Mouse (Mus musculus) gastrocnemius, postnatal 36 days (tissue): ENCODE data around the gene AC124502.3. TPM values are rescaled to one million over a fixed set of nuclear protein-coding genes. Genes with fewer than 3 reads are reported as not detected.
A peak's percentile ranks its signal among the peaks of the same experiment; 100 is the strongest.
"Not testable (repeated sequence)": the region's sequence is repeated elsewhere in the genome, so short reads cannot be mapped to it uniquely, and the experiment has no call there.

Experiments
- DNase-seq, 2 experiments: peaks; one replicate each; pipeline ENCODE4 v3.0.0; 2022
- intact Hi-C: fragments of 180-260 bp; cut with DNase I; formaldehyde crosslinking; loops from one replicate; pipeline ENCODE4 v1.15.1; 2025
- long read RNA-seq, 2 experiments: library from polyadenylated mRNA; stranded (forward); transcript quantifications; one replicate each; pipeline ENCODE4 v2.0.0; 2021
- total RNA-seq, 2 experiments: library from RNA; stranded (reverse); gene quantifications; 2 replicates each; pipeline ENCODE4 v1.2.3; 2021

The AC124502.3 gene
- total RNA-seq: under 1 TPM; 0.87 to 0.96 TPM
- long read RNA-seq, experiment 1: 0 reads
- long read RNA-seq, experiment 2, partial matches to known transcripts: 0 of 3 reads
- long read RNA-seq, experiment 2, other reads (novel, unspliced or antisense): 3 of 3 reads

GRCm38 (mm10) chr19:5038709-5039156 lies at the start of gene AC124502.3, which contains the start of gene B4gat1:
TSS of gene AC124502.3 (plus strand) at chr19:5038891.
TSS of gene B4gat1 (plus strand) at chr19:5038826.
- peak; percentile 80 to 87 for DNase-seq
- intact Hi-C loops: no loop called here

DNA sequence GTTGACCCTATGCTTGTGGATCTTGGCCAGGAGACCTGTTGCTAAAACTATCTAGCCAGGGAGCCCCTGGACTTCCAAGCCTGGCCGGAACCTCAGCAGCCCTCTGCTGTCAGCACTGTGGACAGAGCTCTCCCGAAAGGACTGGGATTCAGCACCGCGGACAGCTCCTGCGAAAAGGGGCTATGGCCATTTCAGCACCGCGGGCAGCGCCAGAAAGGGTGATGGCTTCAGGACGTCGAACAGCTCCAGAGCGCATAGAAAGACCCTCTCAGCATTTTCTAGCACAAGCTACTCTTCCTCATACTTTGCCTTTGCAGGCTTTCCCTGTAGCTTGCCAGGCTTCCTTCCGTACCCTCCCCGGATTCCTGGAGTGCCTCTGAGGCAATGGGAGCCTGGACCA lies 49.7 kb upstream of the AC124502.3 start:
- peak; percentile 83 to 92 for DNase-seq
- intact Hi-C loops: no loop called here

DNA sequence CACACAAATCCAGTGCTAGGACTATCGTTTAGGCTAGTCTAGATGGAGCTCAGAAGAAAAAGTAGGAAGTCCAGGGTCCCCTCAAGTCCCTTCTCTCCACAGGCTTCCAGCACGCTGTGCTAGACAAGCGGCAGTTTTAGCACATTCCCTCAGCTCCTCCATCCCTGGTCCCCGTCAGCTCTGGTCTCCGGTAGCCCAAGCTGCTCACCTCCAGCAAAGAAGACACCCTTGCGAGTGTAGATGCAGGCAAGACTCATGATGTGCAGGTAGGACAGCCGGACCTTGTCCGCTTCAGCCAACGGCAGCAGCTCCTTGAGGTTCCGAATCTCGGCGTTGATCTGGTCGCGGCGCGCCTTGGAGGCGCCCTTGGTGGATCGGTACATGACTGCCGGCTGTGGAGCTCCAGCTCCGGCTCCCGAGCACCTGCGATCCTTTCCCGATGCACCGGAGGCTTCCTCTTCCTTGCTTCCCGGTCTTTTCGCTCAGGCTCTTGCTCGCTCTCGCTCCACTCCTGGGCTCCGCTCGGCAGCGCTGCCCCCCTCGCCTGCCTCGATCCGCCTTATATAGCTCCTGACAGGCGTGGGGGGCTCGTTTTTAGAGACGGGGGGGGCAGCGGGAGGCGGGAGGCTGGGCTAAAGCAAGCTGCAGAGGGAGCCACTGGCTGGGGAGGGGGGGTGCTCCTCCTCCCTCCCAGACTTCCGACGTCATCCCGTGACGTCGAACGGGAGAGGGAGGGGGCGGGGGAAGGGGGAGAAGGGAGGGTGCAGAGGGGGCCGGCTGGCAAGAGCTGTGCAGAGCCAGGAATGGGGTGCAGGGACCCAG lies 49.0 kb upstream of the AC124502.3 start:
- intact Hi-C loops: no loop called here
- no peak for DNase-seq

DNA sequence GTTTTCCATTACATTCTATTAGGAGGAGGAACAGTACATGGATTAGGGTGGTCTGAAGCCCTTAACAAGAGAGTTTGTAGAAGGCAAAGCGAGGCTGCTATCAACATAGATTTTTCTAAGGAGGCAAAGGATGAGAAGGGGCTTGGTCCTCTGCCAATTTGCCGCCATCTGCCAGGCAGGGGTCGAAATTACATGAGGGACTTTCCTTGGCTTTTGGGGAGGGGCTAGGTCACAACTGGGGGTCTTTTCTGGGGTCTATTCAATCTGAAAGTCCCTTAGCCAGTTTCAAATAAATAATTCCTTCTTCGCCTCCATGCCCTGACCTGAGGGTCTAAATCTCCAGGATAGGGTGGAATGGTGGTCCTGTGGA lies 48.5 kb upstream of the AC124502.3 start, which contains the start of gene Npas4:
Gene Npas4, minus strand, starts transcription at position 61 of the 370 bp plus-strand sequence.
- intact Hi-C loops: no loop called here
- no peak for DNase-seq

GRCm38 (mm10) chr19:4990716-4991115 lies 48.0 kb upstream of the AC124502.3 start:
- DNase-seq: no peak
- intact Hi-C loops: no loop called here

DNA sequence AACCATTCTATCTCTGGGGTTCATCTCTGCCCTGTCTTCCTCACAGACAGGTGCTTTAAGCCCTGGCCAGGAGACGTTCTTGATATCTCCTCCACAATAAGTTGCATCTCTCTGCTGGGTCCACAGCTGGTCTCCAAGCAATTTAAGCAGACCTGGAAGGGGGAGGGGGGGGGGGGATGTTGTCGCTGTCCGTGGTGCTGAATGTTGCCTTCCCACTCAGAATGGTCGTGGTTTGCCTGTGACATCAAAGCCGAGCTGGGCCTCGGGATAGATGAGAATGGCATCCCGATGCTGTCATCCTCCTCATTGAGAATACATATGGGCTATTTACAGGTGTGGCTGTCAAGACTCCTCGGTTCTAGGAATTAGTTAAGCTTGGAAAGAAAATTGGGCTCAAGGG lies 46.3 kb upstream of the AC124502.3 start:
- intact Hi-C loops: no loop called here
- DNase-seq: no peak

DNA sequence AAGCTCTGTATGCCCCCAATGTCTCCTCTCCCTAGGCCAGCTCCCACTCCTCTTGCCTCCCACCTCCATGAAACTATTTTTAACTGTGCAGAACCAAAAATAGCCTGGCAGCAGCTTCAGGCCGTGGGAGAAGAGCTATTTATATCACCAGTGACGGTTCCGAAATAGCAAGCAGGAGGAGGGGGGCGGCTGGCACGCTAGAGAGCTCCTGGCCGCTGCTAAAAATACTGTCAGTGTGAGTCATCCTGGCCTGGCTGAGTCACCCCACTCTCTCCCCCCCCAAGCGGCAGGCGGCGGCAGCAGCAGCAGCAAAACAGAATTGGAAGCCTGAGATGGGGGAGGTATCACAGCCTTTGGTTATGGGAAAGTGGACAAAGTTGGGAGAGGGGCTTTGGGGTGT lies 45.8 kb upstream of the AC124502.3 start:
- intact Hi-C loops: no loop called here

GRCm38 (mm10) chr19:4994043-4994442 lies 44.6 kb upstream of the AC124502.3 start:
- no peak for DNase-seq
- intact Hi-C loops: no loop called here

More for the DNA sequence above, 45.8 kb upstream of the AC124502.3 start:
- DNase-seq: peak; percentile 54 to 70

GRCm38 (mm10) chr19:4999445-5000140 lies 39.1 kb upstream of the AC124502.3 start:
- intact Hi-C loops: loop anchor here (10.0 kb wide), 1 partner anchor 245 kb away; the partner anchor contains the start of gene Rbm4b
- DNase-seq: no peak

- intact Hi-C loops: loop anchor here (1.0 to 10.0 kb wide), 2 partner anchors 21 to 247 kb away; partner anchors contain the start of gene Rbm4b
- DNase-seq: peak; percentile 57 to 64
Measured at GRCm38 (mm10) chr19:5001666-5002406, 36.9 kb upstream of the AC124502.3 start.

- intact Hi-C loops: loop anchor here (10.0 kb wide), 1 partner anchor 249 kb away; the partner anchor contains the start of gene Rbm4b
- DNase-seq: not testable (repeated sequence)
Measured at GRCm38 (mm10) chr19:5003644-5004043, 35.0 kb upstream of the AC124502.3 start.

- no peak for DNase-seq
- intact Hi-C loops: loop anchor here (5.0 to 10.0 kb wide), 2 partner anchors 33 to 250 kb away; partner anchors contain the start of gene Rbm4b
Measured at GRCm38 (mm10) chr19:5004925-5005324, 33.8 kb upstream of the AC124502.3 start.

DNA sequence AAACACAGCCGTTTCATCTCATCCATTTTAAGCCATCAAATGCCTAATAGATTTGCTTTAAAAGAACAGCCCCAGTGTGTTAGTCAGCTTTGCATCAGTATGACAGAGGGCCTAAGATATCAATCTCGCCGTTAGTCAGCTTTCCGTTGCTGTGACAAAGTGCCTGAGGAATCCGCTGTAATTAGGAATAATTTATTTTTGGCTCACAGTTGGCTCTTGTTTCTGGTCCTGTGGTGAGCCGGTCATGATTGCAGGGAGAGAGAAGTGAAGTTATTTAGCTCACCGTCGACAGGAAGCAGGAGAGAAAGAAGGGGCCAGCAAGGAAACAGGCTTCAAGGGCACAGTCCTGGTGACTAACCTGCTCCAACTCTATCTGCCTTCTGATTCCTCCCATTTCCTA lies 25.6 kb upstream of the AC124502.3 start:
- intact Hi-C loops: no loop called here
- DNase-seq: no peak

DNA sequence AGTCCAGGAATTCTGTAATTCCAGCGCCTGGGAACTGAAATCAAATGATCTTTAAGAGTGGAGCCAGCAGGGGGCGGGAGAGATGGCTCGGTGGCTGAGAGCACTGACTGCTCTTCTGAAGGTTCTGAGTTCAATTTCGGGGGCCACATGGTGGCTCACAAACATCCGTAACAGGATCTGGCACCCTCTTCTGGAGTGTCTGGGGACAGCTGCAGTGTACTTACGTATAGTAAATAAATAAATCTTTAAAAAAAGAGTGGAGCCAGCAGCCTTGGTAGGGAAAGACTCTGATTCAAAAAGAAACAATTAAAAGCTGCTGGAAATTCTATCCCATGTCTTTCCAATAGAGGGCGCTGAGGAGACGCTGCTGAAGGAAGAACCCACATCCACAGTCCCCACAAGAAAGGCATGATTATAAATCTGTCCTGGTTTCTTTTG lies 23.7 kb upstream of the AC124502.3 start:
- intact Hi-C loops: loop anchor here (2.0 kb wide), 1 partner anchor 58 kb away; no protein-coding TSS in a partner anchor
- DNase-seq: no peak

GRCm38 (mm10) chr19:5016221-5016742 lies 22.4 kb upstream of the AC124502.3 start:
- no peak for DNase-seq
- intact Hi-C loops: no loop called here

- intact Hi-C loops: no loop called here
- DNase-seq: peak; percentile 31 to 53
Measured at GRCm38 (mm10) chr19:5016782-5017181, 21.9 kb upstream of the AC124502.3 start.

GRCm38 (mm10) chr19:5017611-5018010 lies 21.1 kb upstream of the AC124502.3 start:
- intact Hi-C loops: no loop called here
- DNase-seq: no peak

DNA sequence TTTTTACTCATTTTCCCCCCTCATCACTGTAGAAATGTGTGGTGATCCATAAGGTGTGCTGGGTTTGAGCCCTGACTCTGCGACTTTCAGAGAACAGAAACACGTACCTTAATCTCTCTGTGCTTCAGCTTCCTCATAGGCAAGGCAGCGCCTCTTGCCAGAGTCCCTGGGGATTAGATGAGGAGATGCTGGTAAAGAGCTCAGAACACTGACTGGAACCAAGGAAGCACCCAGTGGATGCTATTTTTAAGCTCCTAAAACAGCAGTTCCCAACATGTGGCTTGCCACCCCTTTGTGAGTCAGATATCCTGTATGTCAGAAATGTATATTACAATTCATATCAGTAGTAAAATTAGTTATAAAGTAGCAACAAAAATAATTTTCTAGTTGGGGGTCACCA lies 20.5 kb upstream of the AC124502.3 start:
- intact Hi-C loops: no loop called here
- no peak for DNase-seq

DNA sequence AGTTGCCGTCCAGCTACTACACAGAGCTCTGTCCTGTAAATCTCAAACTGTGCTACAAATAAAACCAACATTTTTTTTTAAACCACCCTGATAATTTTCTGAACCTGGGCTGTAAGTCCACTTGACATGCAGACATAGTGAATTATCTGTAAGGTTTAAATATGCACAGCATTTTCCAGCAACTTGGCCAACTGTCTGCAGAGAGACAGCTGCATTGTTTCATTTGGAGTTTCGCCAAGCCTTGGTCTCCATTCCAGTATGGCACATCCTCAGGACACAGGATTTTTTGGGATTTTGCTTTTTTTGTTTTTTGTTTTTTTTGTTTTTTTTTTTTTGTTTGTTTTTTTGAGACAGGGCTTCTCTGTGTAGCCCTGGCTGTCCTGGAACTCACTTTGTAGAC lies 17.3 kb upstream of the AC124502.3 start:
- intact Hi-C loops: no loop called here
- DNase-seq: no peak
